ENCODE assay signal across 21 mouse cellular contexts in genomic region chr3:80367972-80368371, GRCm38 (mm10).
DNase-seq lines count a peak whose midpoint lies in the region; ATAC-seq and TF ChIP-seq lines count a peak whose summit lies in the region.
"Had no signal": no experiment of that assay in that cellular context is flagged by ENCODE, and none has a peak within 500 bp of the region (broad histone marks: within the 10 kb centered on the region; RNA-seq: fewer than 3 reads in every experiment).

No protein-coding gene starts in this region.

- TF ChIP-seq POLR2A in cerebellum, adult 2 months (IDR thresholded peaks at IDR 0.05; ENCODE audit: borderline replicate concordance, insufficient read depth, low read length), result no peak

- H3K4me2 ChIP-seq in forebrain, postnatal 0 days (ENCODE audit: low read depth), result no peak overlapping the region
- H3K4me2 ChIP-seq in forebrain, embryonic 13.5 days, result no peak overlapping the region
- no peak overlapping the region for H3K4me2 ChIP-seq in hindbrain, embryonic 16.5 days (ENCODE audit: low read length)
- H3K4me2 ChIP-seq: embryonic facial prominence, embryonic 13.5 days; lung, embryonic 15.5 days; midbrain, embryonic 12.5 days; neural tube, embryonic 15.5 days had no signal

- H3K27me3 ChIP-seq in cerebellum, adult 2 months (ENCODE audit: control insufficient read depth, insufficient read depth, low read length), result no peaks in the 10 kb centered on the region
- H3K27me3 ChIP-seq in forebrain, postnatal 0 days (ENCODE audit: insufficient read depth, low read length), result no peaks in the 10 kb centered on the region
- no peaks in the 10 kb centered on the region for H3K27me3 ChIP-seq in forebrain, embryonic 13.5 days
- no peaks in the 10 kb centered on the region for H3K27me3 ChIP-seq in hindbrain, embryonic 16.5 days (replicated peaks; ENCODE audit: control insufficient read depth, insufficient read depth, low read length)
- H3K27me3 ChIP-seq: embryonic facial prominence, embryonic 13.5 days; lung, embryonic 15.5 days; midbrain, embryonic 12.5 days; neural tube, embryonic 15.5 days had no signal

- DNase-seq in cerebellum, postnatal 10 days, result peak; percentile 58 to 61
- DNase-seq in cerebellum, adult 2 months, result no peak
- peak; percentile 8 for DNase-seq in forebrain, postnatal 0 days
- DNase-seq in left cerebral cortex, postnatal 4 days, result peak; percentile 57
- DNase-seq in left cerebral cortex, postnatal 14 days (ENCODE audit: low spot score in 2 of 2), result no peak
- no peak for DNase-seq in urinary bladder, postnatal 25 days (ENCODE audit: low spot score)
- DNase-seq: adrenal gland, adult 8-10 months; gastrocnemius, postnatal 14 days; right cerebral cortex, postnatal 4 days; thymus, adult 2 months had no signal

- no peaks in the 10 kb centered on the region for H3K36me3 ChIP-seq in forebrain, postnatal 0 days (ENCODE audit: insufficient read depth)
- H3K36me3 ChIP-seq in forebrain, embryonic 13.5 days (ENCODE audit: poor library complexity, severe bottlenecking), result no peaks in the 10 kb centered on the region
- H3K36me3 ChIP-seq in hindbrain, embryonic 16.5 days (ENCODE audit: control insufficient read depth, insufficient read depth, low read length), result no peaks in the 10 kb centered on the region
- H3K36me3 ChIP-seq: embryonic facial prominence, embryonic 13.5 days; lung, embryonic 15.5 days; midbrain, embryonic 12.5 days; neural tube, embryonic 15.5 days had no signal

- no peak for TF ChIP-seq CTCF in cerebellum, adult 2 months (IDR thresholded peaks at IDR 0.05; ENCODE audit: borderline replicate concordance, insufficient read depth, low read depth, low read length)
- TF ChIP-seq CTCF in forebrain, postnatal 0 days (IDR thresholded peaks at IDR 0.05; ENCODE audit: low read depth), result no peak

- no peak overlapping the region for H3K27ac ChIP-seq in cerebellum, adult 2 months (ENCODE audit: insufficient read depth, low read length)
- H3K27ac ChIP-seq in forebrain, postnatal 0 days (ENCODE audit: low read depth, low read length), result no peak overlapping the region
- no peak overlapping the region for H3K27ac ChIP-seq in forebrain, embryonic 13.5 days
- no peak overlapping the region for H3K27ac ChIP-seq in hindbrain, embryonic 16.5 days (ENCODE audit: low read depth, low read length)
- H3K27ac ChIP-seq: embryonic facial prominence, embryonic 13.5 days; liver, embryonic 14.5 days; lung, embryonic 15.5 days; macrophage; midbrain, embryonic 12.5 days; neural tube, embryonic 15.5 days had no signal

- no peaks in the 10 kb centered on the region for H3K9me3 ChIP-seq in forebrain, postnatal 0 days (ENCODE audit: low read length)
- H3K9me3 ChIP-seq in forebrain, embryonic 13.5 days (replicated peaks), result no peaks in the 10 kb centered on the region
- no peaks in the 10 kb centered on the region for H3K9me3 ChIP-seq in hindbrain, embryonic 16.5 days (ENCODE audit: control insufficient read depth, low read length)
- H3K9me3 ChIP-seq: embryonic facial prominence, embryonic 13.5 days; lung, embryonic 15.5 days; midbrain, embryonic 12.5 days; neural tube, embryonic 15.5 days had no signal

- intact Hi-C loops in left cerebral cortex, postnatal 4 days (cut with DNase I), result no loop called here
- intact Hi-C loops in left cerebral cortex, postnatal 14 days (cut with DNase I), result no loop called here

- peak; percentile 29; the same call in 1 of the 2 replicates for ATAC-seq in forebrain, postnatal 0 days
- no peak for ATAC-seq in forebrain, embryonic 13.5 days
- ATAC-seq in hindbrain, embryonic 16.5 days, result peak; percentile 72
- ATAC-seq: CD4-positive, CD25-positive, alpha-beta regulatory T cell, adult 4 months; intestine, postnatal 0 days; Patski had no signal

- no peak overlapping the region for H3K4me3 ChIP-seq in cerebellum, adult 2 months (replicated peaks; ENCODE audit: insufficient read depth, low read depth, low read length)
- H3K4me3 ChIP-seq in forebrain, postnatal 0 days (ENCODE audit: low read depth, low read length), result no peak overlapping the region
- no peak overlapping the region for H3K4me3 ChIP-seq in forebrain, embryonic 13.5 days
- no peak overlapping the region for H3K4me3 ChIP-seq in hindbrain, embryonic 16.5 days (ENCODE audit: low read length)
- H3K4me3 ChIP-seq: embryonic facial prominence, embryonic 13.5 days; lung, embryonic 15.5 days; midbrain, embryonic 12.5 days; neural tube, embryonic 15.5 days had no signal

- H3K9ac ChIP-seq in forebrain, postnatal 0 days, result no peak overlapping the region
- no peak overlapping the region for H3K9ac ChIP-seq in forebrain, embryonic 13.5 days
- no peak overlapping the region for H3K9ac ChIP-seq in hindbrain, embryonic 16.5 days (ENCODE audit: low read depth, low read length)
- H3K9ac ChIP-seq: embryonic facial prominence, embryonic 13.5 days; liver, embryonic 14.5 days; lung, embryonic 15.5 days; midbrain, embryonic 12.5 days; neural tube, embryonic 15.5 days had no signal

- peaks cover 3% of the 10 kb centered on the region; the same call in 1 of the 2 replicates for H3K4me1 ChIP-seq in cerebellum, adult 2 months (ENCODE audit: control insufficient read depth, insufficient read depth, low read length)
- no peaks in the 10 kb centered on the region for H3K4me1 ChIP-seq in forebrain, postnatal 0 days (ENCODE audit: insufficient read depth)
- H3K4me1 ChIP-seq in forebrain, embryonic 13.5 days, result no peaks in the 10 kb centered on the region
- no peaks in the 10 kb centered on the region for H3K4me1 ChIP-seq in hindbrain, embryonic 16.5 days (ENCODE audit: control insufficient read depth, insufficient read depth, low read depth, low read length)
- H3K4me1 ChIP-seq: embryonic facial prominence, embryonic 13.5 days; lung, embryonic 15.5 days; midbrain, embryonic 12.5 days; neural tube, embryonic 15.5 days had no signal

Comparison
In these comparisons a context has a peak if more than half of its experiments do, and no peak if none do; other contexts are left out.
1. DNase-seq: peak in cerebellum, postnatal 10 days (2 of 2), forebrain, postnatal 0 days (single experiment) and left cerebral cortex, postnatal 4 days (single experiment); none in cerebellum, adult 2 months (0 of 2), left cerebral cortex, postnatal 14 days (0 of 2) and urinary bladder, postnatal 25 days (single experiment).